Mouse (Mus musculus) megakaryocyte-erythroid progenitor cell, adult 5-6 weeks (primary cell): ENCODE data around the gene Cdk7. TPM values are rescaled to one million over a fixed set of nuclear protein-coding genes. Genes with fewer than 3 reads are reported as not detected.
"Not testable (repeated sequence)": the region's sequence is repeated elsewhere in the genome, so short reads cannot be mapped to it uniquely, and the experiment has no call there.

Experiments
- ATAC-seq: replicated peaks from 2 replicates; pipeline ENCODE4 v1.8.0; 2016; ENCODE audit warnings: mild to moderate bottlenecking, inconsistent platforms; ENCODE audit not compliant: severe bottlenecking, poor library complexity, low FRiP score, low TSS enrichment
- total RNA-seq, 2 experiments: library from RNA; stranded (forward) in 1 of 2; stranded (reverse) in 1 of 2; fragments of 200-1000, 215-1000 nt in 1 of 2; fragments of >200 nt in 1 of 2; fragmentation: Nextera tagmentation in 1 of 2; gene quantifications; 2 replicates each; pipeline ENCODE4 v1.2.3; 2014 to 2017

The Cdk7 gene
- total RNA-seq (2014; fragmentation: Nextera tagmentation) (69.6 and 73.5 TPM in 2 replicates), total RNA-seq (2017) (66.7 and 69.1 TPM in 2 replicates)

DNA sequence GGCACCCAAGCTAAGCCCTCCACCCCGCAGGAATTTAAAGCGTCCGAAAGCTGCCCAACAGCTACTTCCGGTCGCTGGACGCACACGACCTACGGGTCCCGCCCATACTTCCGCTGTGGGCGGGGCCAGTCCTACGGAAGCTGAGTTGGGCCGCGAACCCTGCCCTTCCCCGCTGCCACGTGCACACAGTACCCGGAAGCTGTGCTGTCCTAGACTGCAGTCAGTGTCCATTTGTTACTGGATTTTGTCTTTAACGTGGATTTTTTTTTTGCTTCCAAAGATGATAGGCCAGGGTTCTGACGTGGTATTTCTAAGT, at the start of gene Cdk7:
Gene Cdk7, minus strand, starts transcription at position 79 of the 316 bp plus-strand sequence.
- peak; percentile 99 for ATAC-seq

DNA sequence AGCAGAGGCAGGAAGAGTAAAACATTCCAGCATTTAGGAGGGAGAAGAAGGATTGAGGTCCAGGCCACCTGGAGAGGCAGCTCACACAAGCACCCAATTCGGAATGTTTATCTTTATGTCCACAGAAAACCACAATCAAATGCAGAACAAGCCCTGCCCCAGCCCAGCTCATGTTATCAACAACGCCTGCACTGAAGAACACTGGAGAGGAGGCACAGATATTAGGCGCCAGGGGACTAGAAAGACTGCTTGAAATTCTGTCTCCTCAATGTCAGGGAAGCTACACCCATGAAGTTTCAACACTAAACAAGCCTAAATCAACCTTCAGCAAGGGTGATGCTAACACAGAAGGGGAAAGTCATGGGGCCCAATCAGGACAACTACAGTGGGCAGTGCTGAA, 46.8 kb upstream of the Cdk7 start:
- peak; percentile 84 for ATAC-seq

DNA sequence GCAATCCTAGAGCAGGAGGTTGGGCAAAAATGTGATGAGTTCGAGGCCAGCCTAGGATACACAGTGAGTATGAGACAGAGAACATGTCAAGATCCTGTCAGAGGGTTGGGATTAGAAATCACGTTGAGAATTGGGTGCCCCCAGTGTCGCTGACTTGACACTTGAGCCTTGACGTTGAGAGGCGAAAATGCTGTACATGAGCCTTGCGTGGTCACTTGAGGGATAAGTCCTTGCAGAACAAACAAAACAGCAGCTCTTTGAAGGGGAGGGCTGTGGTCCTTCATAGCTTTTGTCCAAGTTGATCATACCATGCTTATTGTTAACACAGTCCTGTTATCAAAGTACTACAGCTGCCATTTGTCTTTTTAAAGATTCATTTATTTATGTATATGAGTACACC, 46.0 kb upstream of the Cdk7 start:
- ATAC-seq = peak; percentile 23; the same call in 1 of the 2 replicates

DNA sequence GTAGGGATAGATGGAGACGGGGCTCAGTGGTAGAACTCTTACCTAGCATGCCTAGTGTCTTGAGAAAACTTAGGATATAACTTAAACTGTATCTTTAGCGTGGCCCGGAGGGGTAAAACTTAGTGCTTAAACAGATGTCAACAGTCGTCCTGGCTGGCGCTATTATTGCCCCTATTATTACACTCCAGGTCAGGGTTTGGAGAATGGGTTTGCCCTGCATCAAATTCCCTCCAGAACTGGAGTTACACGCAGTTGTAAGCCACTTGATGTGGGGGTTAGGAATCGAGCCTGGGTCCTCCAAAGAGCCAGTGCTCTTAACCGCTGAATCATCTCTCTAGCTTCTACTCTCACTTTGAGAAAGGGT, 45.3 kb upstream of the Cdk7 start:
- 0 out of 2 replicates have a peak, but pooled peaks have one; percentile 3 for ATAC-seq

DNA sequence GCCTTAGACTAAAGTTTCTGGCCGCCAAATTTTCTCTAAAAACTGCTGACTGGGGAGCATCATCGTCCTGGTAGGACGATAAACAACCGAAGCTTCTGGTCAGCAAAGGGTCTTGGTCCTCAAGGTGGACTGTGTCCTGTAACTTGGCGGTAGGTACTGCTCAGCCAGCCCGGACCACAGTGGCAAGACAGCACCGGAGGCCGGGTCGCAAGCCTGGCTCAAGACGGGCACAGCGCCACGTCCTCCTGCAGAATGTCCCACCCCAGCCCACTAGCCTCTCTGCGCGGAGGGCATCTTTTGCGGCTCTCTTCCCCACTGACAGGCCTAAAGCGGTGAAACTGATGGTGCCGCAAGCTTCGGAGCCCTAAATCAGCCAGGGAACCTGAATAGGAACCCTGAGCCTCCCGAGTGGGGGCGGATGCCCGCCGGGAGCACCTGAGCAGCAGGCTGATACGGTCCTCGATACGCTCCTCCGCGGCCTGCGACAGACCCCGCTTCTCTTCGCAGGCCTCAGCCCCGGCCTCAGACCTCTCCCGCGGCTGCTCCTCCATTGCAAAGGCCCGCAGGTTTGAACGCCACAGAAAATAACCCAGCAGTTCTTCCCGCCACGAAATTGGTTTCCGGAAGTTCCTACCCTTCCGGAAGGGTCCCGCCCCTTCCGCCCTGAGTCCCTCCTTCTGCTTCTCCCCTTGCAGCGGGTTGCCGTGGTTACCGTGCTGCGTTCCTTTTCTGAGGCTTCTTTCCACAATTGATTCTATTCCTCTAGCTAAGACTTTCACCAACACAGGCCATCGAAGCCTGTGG, 44.7 kb upstream of the Cdk7 start, which contains the start of gene Cenph:
Gene Cenph, minus strand, starts transcription at position 648 of the 804 bp plus-strand sequence.
- peak; percentile 83 for ATAC-seq

DNA sequence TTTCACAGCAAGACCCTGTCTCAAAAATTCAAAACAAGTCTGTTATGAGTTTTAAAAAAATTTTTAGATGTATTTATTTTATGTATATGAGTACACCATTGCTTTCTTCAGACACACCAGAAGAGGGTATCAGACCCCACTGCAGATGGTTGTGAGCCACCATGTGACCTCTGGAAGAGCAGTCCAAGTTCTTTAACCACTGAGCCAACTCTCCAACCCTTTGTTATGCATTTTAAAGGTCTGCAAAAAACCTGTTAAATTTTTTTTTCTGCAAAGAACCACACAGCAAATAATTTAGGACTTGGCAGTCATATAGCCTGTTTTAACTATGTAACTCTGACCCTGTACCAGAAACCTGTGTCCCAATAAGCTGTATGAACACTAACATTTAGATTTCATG, 44.0 kb upstream of the Cdk7 start:
- ATAC-seq = no peak

DNA sequence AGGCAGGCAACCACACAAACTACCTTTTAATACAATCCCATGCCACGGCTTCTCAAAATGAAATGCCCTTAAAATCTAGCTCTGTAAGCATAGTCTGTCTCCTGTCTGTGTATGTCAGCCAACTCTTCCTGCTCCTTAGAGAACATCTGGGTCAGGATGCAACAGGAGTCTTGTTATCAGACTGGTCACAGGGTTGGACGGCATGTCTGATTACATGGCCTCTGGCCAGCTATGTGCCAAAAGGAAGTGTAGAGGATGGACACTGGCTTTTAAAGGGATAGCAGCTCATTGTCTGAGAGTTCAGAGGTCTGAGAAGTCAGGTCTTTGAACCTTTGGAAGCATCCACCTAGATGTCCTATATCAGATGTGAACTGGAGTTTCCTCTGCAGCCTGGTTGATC, 24.6 kb upstream of the Cdk7 start:
- ATAC-seq = peak; percentile 59

DNA sequence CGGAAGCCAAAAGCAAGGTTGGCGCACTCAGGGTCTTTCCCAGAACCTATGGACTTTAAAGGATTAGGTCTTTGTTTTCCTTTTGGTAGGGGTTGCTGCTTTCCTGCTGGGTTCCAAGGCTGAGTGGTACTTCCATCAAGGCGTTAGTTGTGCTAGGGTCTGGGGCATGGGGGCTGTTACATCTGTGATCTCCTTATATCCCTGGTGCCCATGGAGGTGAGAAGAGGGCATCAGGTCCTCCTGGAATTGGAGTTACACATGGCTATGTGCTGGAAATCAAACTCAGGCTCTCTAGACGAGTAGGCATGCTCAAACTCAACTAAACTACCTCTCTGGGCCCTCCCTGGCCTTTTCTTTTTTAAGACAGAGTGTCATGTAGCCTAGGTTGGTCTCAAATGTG, 23.4 kb upstream of the Cdk7 start:
- ATAC-seq = no peak

DNA sequence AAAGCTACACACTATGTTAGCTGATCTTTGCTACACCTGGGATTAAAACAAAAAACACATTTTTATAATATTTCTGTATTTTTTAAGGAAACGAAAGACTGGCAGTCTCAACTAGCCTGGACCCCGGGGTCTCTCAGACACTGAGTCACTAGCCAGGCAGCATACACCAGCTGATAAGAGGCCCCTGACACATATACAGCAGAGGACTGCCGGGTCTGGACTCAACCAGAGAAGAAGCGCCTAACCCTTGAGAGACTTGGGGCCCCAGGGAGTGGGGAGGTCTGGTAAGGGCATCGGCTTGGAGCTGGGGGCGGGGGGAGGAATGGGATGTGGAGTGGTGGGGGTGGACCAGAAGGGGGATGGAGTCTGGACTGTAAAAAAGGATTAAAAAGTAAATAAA, 22.3 kb upstream of the Cdk7 start:
- no peak for ATAC-seq

DNA sequence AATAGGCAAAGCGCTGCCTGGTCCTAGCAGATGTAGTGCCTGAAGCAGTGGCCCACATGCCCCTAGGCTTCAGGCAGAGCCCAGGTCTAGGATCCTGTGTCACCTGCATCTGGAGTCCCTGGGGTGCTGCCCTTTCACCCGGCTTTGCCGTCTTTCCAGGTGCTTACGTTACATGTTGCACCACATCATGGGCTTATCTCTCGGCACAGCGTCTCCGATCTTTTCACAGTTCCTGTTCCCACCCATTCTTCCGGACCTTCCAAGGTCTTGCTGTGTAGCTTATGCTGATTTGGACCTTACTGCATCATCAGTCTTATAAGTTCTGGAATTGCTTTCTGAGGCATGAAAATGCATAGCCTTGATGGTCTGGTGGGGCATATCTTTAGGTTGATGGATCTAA, 21.8 kb upstream of the Cdk7 start:
- ATAC-seq = no peak

DNA sequence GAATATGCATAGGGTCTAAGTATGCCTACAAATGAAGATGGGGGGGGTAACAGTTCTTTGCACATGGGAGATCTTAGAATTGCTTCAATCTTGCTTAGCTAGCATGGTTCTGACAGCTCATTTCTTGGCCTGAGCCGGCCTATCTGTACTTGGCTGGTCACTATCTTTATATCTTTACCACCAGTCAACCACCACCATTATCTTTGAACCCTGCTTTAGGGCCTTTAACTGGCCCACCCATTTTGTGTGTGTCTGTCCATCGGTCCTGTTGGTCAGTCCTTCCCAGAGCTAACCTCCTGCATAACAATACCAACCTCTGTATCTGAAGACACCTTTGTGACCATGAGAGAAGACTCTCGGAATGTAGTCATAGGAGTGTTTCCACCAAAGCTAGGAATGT, 20.7 kb upstream of the Cdk7 start:
- ATAC-seq = peak; percentile 39; the same call in 1 of the 2 replicates

DNA sequence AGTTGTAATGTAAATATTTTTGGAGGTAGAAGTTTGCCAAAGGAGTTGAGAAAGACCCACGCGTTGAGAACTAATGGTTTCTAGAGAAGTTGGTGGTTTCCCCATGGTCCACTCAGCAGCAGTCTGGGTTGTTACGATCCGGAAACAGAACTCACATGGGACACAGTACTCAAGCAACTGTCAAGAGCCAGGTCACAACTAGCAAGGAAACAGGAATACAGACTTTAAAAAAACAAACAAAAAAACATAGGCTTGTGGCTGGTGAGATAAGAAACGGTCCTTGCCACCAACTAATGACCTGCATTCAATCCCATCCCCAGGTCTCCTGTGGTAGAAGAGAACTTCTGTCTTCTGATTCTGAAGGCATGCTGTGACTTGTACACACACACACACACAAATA, 20.1 kb upstream of the Cdk7 start:
- ATAC-seq = peak; percentile 56

DNA sequence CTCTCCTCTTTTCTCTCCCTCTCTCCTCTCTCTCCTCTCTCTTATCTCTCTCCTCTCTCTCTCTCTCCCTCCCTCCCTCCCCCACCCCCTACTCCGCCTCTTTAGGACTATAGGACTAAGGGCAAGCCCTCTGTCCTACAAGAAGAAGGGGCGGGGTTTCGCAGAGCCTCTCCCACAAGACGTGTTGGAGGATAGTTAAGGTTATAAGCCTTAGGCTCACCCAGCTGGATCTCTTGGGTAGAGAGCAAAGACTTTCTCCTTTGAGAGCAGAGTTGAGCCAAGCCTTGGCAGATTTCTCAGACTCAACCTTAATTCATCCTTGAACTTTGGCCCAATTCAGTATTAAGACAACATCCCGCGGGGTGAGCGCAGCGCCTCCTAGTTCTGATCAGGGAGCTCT, 17.9 kb upstream of the Cdk7 start:
- ATAC-seq = no peak

DNA sequence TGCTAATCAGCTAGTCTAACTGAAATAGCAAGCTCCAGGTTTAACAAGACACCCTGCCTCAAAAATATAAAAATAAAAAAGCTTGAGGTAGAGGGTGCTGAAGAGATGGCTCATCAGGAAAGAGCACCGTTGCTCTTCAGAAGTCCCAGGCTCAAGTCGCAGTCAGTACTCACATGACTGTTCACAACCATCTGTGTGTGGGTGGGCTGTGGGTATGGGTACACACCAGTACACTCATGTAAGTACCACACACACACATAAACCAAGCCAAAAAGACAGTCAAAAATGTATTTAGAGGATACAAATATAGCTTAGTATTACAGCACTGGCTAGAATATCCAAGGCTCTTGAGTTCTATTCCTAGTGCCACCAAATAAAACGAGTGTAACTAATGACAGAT, 15.4 kb upstream of the Cdk7 start:
- no peak for ATAC-seq

DNA sequence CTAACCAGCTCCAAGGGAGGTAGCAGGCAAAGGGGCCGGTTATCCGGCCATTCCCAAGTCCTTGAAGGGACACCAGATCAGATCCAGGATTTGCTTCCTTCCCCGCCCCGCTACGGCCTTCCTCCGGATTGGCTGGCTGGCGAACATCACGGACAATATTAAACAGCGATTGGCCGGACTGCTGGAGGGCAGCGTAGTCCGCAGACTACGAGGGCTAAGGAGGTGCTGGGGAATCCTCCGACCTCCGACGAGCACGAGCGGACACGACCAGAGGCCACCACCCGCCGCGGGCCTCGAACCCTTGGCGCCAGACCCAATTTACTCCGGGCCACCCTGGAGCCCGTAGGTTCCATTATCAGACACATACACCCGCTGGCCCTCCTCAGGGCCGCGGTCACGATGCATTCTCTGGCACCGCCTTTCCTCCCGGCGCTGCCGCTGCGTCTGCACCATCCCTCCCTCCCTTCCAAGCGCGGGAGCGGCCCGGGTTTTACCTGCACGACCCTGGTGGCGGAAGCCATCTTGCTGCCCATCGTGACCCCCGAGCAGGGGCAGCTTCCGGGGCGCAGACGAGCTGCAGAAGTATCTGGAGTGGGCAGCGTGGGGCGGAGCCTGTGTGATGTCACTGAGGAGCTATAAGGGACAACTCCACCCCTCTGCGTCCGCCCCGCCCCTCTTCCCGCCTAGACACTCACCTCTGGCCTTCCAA, 13.5 kb upstream of the Cdk7 start, which contains the start of gene Mrps36:
Gene Mrps36, minus strand, starts transcription at position 624 of the 709 bp plus-strand sequence.
- peak; percentile 89 for ATAC-seq

DNA sequence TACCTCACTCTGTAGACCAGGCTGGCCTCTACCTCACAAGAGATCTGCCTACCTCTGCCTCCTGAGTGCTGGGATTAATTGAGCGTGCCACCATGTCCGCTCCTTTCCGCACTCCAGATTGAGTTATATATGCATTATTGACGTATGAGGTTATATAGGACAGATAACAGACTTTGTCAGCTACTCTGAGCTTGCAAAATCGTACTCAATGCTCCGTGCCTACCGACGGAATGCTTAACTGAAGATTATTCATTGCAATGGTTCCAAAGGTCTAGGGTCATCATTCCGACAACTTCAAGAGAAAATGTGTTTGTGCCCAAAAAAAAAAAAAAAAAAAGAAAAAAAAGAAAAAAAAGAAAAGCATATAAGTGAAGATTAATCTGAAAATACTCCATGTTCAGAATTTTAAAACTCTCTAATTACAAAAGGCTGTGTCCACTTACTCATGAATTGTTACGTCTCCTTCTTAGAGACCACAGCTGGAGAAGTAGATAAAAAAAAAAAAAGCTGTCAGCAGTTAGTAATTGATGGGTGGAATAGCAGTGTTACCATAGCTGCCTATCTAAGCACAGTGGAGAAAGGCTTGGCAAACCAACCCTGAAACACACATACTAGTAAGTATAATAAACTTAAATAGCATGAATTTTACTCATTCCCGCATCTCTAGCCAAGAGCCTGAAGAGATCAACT, 12.8 kb upstream of the Cdk7 start:
- peak; percentile 68 for ATAC-seq

DNA sequence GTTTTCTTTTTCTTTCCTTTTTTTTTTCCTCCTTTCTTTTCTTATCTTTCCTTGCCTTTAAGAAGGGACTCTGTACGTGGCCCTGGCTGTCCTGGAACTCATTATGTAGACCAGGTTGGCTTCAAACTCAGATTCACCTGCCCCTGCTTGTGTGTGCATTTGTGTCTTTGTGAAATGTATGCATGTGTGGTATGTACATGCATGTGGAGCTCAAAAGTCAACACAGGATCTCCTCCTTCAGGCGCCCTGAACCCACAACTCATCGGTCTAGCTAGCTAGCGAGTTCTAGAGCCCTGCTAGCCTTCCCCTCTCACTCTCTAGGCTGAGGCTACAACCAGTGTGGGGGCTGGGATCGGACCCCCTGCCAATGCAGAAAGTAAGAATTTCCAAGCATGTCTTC, 12.1 kb upstream of the Cdk7 start:
- ATAC-seq = no peak

DNA sequence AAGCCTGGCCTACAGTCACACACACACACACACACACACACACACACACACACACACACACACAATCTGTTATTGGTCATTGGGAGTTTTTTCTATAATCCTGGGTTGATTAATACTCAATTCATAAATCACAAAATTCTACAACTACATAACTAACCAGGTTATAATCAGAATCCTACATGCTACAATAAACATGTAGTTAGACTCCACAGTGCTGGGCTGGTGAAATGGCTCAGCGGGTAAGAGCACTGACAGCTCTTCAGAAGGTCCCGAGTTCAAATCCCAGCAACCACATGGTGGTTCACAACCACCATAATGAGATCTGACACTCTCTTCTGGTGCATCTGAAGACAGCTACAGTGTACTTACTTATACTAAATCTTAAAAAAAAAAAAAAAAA, 2.0 kb upstream of the Cdk7 start:
- no peak for ATAC-seq

DNA sequence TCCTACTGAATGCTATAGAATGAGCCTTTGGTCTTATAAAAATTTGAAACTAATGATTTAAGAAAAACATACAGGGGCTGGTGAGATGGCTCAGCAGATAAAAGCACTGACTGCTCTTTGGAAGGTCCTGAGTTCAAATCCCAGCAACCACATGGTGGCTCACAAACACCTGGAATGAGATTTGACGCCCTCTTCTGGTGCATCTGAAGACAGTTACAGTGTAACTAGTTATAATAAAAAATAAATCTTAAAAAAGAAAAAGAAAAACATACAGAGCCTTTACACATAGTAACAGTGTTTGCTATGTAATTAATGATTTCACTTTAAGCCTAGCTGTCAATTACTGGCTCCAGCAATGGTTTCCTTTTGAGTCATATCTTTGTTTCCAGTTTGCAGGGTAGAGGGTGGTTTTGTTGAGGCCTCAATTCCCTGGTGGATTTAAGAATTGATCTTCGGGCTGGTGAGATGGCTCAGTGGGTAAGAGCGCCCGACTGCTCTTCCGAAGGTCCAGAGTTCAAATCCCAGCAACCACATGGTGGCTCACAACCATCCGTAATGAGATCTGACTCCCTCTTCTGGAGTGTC, 815 bp upstream of the Cdk7 start:
- ATAC-seq = not testable (repeated sequence)
